Mouse (Mus musculus) layer of hippocampus, adult 2 months (tissue): ENCODE data around the gene Alcam. TPM values are rescaled to one million over a fixed set of nuclear protein-coding genes. Genes with fewer than 3 reads are reported as not detected.

Experiments
- DNase-seq, 2 experiments: peaks; one replicate each; pipeline ENCODE4 v3.0.0; 2022; ENCODE audit warnings: low spot score in 2 of 2
- H3K27ac ChIP-seq: fragments of 200-600 bp; 2 replicates; pipeline ENCODE4 v1.8.1; 2022
- H3K4me3 ChIP-seq: fragments of 200-600 bp; 2 replicates; pipeline ENCODE4 v1.8.1; 2022; ENCODE audit warnings: mild to moderate bottlenecking
- CTCF ChIP-seq: fragments of 200-600 bp; conservative IDR thresholded peaks from 2 replicates; pipeline ENCODE4 v1.8.1; 2022; ENCODE audit warnings: antibody characterized with exemption, mild to moderate bottlenecking, moderate library complexity
- total RNA-seq, 2 experiments: library from RNA; stranded (reverse); gene quantifications; 2 replicates each; pipeline ENCODE4 v1.2.3; 2021

Gene Alcam
- total RNA-seq, 2 experiments from 2014 or later = 113 to 116 TPM

DNA sequence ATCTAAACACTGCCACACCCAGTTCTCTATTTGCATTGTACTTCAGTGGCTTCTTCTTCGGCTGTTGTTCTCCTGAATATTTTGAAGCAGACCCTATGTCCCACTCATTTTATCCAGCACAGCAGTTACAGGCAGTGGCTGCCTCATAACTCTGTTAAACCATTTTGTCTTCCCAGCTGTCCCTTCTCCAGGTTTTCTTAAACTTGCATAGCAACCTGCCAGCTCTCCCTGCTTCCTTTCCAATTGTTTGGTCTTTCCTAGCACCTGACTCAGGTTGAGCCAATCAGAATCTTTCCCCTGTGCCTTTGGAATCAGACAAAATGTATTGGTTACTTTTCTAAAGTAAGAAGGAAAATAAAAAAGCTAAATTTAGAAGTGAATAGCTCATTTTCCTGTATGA lies 21.8 kb downstream of the Alcam start:
- Histone ChIP-seq H3K27ac (no peak overlapping the region), H3K4me3 (no peak overlapping the region)
- DNase-seq = no peak
- no peak for TF ChIP-seq CTCF

DNA sequence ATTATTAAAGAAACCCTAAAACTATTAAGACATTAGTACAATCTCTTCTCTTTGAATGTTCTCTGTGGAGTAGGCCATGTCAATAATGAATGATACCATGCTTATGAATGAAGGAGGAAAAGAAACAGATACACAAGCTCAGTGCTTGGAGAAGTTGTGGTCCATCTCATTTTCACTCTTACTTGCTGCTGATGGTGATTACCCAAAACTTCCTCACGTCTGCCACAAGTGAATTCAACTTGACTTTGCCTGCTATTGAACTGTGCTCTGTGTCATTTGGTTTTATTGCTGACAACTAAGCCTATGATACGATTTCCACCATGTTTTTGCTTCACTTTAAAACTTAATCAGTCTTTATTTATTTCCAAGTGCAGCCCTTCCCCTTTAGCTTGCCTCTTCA lies 22.3 kb downstream of the Alcam start:
- DNase-seq = no peak
- Histone ChIP-seq H3K4me3 (no peak overlapping the region), H3K27ac (no peak overlapping the region)
- no peak for TF ChIP-seq CTCF

DNA sequence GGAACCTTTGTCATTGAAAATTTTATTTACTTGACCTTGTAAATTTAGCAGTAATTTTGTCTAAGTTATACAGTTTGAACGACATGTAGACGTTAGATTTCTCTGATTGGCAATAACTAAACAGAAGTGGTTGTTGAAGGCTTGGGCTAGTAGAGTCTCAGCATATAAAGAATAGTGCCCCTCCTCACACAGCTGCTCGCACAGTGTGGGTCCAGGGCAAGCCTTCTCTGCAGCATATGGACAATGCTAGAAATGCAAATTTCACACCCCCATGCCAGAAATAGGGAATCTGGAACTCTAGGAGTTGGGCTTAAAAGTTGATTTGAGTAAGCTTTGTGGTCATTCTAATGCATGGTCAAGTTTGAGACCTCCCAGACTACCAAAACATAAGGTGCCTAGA lies 23.8 kb downstream of the Alcam start:
- no peak for TF ChIP-seq CTCF
- Histone ChIP-seq H3K27ac (peak overlapping the region; percentile 85), H3K4me3 (no peak overlapping the region)
- no peak for DNase-seq

DNA sequence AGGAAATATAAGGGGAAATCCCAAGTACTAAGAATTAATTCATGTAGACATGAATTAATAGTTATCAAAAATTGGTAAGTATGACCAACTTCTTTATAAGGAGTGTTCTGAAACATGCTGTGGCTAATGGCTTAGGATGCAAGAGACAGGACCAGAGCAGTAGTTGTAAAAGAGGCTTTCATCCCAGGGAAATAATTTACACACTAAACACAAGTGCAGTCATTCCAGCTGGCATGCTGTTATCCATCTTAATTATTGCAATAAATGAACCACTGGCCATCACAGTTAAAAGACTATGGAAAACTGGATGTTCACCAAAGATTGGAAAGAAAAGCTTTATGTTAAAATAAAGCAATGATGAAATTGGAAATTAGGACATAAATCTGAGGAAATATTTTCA lies 24.2 kb downstream of the Alcam start:
- DNase-seq = no peak
- Histone ChIP-seq H3K27ac (peak overlapping the region; percentile 85), H3K4me3 (no peak overlapping the region)
- TF ChIP-seq CTCF = no peak

DNA sequence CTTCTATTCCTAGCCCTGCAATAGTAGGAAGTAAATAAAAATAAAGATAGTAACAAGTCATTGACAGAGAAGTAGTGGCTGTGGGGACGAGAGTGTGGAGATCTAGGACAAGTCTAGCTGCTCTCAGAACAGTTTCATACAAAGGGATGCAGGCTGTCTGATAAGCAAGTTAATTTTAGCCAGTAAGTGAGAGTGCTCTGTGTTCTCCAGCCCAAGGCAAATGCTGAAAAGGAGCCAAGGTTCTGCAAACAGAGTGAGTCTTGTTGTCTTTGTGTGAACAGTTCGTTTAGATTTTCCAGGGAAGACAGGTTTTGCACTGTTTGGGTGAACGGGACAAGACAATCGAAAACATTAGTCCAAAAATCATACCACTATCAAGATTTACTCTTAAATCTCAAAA lies 25.4 kb downstream of the Alcam start:
- H3K27ac ChIP-seq = peak overlapping the region; percentile 85

DNA sequence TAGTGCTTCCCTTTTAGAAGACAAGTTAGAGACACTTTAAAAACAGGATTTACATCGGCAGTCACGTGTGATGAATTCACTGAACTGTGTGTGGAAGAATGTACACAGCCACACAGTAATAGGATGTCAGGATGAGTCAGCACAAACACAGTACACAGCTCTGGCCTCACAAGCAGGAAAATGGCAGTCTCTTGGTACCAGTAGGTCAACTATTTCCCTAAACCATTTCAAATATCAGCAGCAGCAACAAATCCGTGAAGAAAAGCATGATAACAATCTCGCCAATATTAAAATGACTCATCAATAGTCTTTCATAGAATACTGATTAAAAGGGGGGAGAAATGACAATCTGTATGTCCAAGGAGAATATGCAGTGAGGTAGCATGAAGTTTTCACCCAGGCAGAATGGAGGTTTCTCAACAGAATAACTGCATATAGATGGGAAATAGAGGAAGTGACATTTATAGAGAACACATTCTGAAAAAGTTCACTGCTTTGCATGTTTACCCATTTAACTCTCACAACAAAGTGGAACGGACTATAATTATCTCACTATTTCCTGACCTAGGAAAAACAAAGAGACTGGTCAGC lies 35.2 kb downstream of the Alcam start:
- Histone ChIP-seq H3K4me3 (no peak overlapping the region), H3K27ac (peak overlapping the region; percentile 28; the same call in 1 of the 2 replicates)
- no peak for DNase-seq
- no peak for TF ChIP-seq CTCF

More for the DNA sequence above, 25.4 kb downstream of the Alcam start:
- H3K4me3 ChIP-seq = peak overlapping the region; percentile 23
- peak; percentile 49 to 67 for DNase-seq
- TF ChIP-seq CTCF = no peak

DNA sequence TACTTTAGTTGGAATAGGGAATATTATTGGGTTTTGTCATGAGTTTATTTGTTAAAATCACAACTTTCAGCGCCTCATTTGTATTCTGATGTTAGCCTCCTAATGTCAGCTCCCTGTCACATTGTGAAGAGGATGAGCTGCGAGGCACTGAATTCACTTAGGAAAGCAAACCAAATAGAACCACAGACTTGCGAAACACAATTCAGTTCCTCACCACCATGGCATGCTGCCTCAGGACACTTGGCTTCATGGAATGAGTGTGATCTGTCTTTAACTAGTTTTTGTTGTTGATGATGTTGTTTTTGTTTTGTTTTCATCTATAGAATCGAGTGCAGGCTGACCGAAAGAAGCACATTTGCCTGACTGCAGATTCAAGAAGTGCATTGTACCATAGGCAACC lies 35.9 kb downstream of the Alcam start:
- Histone ChIP-seq H3K27ac (peak overlapping the region; percentile 28; the same call in 1 of the 2 replicates), H3K4me3 (peak overlapping the region; percentile 19; the same call in 1 of the 2 replicates)
- DNase-seq = no peak
- TF ChIP-seq CTCF = no peak

DNA sequence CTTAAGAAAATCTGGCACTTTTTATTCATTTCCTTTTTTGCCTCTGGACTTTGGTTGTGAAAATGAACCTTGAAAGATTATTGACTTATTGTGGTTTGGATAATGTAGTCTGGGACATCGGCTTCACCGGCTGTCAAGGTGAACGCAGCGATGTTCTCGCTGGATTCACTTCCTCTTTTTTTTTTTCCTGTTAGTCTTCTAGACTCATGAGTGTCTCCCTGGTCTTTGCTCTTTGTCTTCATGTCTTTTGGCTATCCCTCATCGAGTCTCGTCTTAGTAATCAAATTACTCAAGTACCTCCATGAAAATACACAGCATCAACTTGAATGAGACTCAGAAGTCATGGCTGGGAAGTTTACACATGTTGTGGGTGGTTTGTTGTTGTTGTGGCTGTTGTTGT lies 36.7 kb downstream of the Alcam start:
- TF ChIP-seq CTCF = no peak
- no peak overlapping the region for H3K27ac ChIP-seq
- DNase-seq = no peak
- no peak overlapping the region for H3K4me3 ChIP-seq

DNA sequence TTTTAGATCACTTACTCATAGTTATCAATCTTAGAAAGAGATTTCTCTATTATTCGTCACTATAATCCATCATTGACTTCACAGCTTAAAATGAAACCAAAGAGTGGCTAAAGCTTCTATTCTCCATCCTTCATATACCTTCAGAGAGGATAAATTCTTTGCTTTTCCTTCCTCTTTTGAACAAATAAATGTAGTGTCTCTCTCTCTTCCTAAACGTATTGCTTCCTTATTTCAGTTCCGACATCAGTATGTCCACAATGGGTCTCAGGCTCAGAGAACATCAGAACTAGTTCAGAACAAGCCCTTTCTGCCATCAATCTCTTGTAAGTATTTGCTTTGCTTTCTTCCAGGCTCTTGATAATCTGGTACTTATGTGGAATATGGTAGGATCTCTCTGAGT lies 40.2 kb downstream of the Alcam start:
- Histone ChIP-seq H3K27ac (no peak overlapping the region), H3K4me3 (no peak overlapping the region)
- no peak for TF ChIP-seq CTCF
- no peak for DNase-seq

DNA sequence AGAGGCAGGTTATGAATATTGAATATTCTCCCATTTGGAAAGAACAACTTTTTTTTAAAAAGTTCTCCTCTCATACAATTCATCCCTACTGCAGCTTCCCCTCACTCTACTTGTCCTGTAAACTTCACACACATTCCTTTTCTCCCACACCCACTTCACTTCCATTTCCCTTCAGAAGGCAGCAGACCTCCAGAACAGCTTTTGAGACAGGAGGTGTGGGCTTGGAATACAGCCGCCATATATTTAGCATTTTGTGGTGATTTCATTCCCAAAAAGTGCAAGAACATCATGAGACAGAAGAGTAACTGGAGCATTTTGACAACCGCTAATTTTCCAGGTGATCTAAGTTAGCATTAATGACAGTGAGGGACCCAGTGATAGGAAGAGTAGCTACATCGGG lies 47.8 kb downstream of the Alcam start:
- H3K27ac ChIP-seq = no peak overlapping the region
- no peak overlapping the region for H3K4me3 ChIP-seq
- TF ChIP-seq CTCF = no peak
- DNase-seq = no peak

DNA sequence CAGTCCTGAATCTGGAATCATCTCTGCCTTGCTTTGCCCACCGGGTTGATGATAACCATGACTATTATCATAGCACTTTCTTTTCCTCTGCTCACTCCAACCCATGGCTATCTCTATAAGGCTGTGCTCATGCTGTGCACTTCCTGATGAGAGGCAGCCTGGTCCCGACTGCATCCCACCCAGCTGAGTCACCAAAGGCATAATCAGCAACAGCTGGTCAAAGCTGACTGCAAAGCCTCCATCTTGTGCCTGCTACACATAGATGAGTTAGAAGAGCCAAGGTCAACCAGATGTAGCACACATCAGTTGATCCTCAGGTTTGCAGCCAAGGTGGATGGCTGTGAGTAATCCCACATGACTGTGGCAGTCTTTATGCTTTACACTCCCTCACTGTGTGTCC lies 48.6 kb downstream of the Alcam start:
- H3K27ac ChIP-seq = no peak overlapping the region
- H3K4me3 ChIP-seq = no peak overlapping the region
- TF ChIP-seq CTCF = no peak
- no peak for DNase-seq

DNA sequence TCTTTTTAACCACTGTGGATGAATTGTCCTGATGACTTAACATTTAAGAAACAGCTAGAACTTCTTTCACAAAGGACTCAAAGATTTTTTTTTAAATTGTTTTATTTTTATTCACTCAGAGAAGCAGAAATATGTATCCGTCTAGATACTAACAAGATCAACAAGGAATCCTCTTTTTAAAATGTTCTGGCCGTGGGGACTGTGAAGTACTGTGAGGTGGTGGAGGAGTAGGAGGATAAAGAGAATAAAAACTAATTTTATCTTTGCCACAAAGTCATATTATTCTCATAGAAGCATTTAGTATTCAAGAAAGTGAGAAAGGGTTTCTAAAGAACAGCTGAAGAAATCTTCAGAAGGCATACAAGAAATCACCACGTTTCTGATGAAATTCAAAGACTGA lies 54.8 kb downstream of the Alcam start:
- Histone ChIP-seq H3K27ac (no peak overlapping the region), H3K4me3 (no peak overlapping the region)
- TF ChIP-seq CTCF = no peak
- no peak for DNase-seq

DNA sequence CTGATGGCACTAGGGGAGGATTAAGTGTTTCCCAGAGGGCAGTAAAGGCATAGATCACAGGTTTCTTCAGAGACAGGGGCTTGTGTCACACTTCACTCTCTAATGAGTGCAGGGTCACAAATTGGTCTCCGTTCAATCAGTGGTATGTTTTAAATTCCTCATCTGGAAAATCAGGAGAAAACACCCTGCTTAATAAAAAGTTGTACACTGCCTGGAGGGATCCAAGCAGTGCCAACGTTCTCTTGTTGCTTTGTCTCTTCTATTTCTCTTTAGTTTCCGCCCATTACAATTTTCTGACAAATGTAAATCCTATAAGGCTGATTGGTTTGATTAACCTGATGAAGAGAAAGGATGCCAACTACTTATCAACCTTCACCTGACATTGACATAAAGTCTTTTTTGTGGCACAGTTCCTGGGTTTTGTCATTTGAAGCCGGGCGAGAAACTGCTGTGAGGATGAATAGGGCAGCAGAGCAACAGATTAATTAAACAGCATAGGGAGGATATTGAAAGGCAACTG lies 67.0 kb downstream of the Alcam start:
- TF ChIP-seq CTCF = no peak
- Histone ChIP-seq H3K27ac (peak overlapping the region; percentile 28; the same call in 1 of the 2 replicates), H3K4me3 (no peak overlapping the region)

DNA sequence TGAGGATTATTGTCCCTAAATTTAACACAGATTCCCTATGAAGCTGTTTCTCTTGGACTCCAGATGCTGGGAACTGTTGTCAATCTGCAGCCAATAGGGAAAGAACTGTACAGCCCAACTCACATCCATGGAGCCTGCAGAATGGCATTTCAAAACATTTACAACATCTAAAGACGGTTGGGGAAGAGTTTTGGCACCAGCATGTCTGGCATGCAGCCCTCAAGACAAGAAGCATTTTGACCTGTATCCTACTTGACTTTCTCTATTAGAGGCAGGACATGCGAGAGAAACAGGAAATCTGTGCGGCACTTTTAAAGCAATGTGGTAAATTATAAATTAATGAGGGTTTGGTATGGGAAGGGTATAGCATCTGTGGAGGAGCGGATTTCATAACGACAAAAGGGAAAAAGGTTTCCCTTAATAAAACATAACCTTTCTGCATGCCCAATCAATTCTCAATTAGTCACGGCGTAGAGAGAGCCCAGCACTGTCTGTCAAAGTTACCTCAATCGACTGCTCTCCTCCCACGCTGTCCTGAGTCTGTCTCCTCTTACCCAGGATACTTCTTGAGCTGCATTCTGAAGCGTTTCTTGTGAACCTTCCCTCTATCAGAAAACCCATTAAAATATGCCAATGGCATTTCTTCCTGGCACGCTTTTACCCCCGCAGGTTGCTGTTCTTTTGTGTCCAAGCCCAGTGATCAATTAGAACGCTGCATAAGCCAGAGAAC lies 70.3 kb downstream of the Alcam start:
- Histone ChIP-seq H3K4me3 (no peak overlapping the region), H3K27ac (no peak overlapping the region)
- no peak for TF ChIP-seq CTCF
- DNase-seq = no peak

More for the DNA sequence above, 67.0 kb downstream of the Alcam start:
- no peak for DNase-seq
